Mouse (Mus musculus): ENCODE results near the gene Dpp10.

Dpp10 gene
- long read RNA-seq, experiment 1: 0 reads
- long read RNA-seq, experiment 2: 0 reads

DNA sequence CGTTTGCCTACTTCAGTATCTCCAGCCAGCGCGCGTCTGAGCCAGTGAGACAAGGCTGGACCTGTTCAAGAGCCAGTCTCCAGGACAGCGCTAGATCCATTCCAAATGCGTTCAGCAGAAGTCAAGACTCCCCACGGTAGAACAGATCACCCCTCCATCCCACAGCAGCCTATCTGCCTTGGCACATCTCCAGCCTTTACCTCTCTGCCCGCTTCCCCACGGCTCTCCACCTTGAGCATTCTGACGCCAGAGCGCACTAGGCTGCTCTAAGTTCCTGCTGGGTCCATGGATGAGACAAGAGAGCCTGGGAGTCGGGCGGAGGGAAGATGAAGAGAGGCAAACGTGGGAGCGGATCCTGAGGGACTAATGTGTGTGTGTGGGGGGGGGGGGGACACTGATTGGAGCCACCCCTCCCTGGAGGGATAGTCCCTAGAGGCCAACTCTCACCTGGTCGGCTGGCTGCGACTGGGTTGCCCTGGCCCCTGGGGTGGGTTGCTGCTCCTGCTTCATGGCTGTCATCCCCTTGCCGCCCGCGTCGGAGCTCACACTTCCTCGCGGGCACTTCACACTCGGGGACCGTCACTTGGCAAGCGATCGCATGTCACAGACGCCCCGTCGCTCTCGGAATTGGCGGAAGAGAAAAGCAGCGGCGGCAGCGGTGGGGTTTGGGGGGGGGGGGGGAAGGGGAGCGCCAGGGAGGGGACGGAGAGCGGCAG, at the start of gene Dpp10:
Gene Dpp10, minus strand, starts transcription at position 635 of the 716 bp plus-strand sequence.
- intact Hi-C loops (cut with DNase I): loop anchor here (10.0 kb wide), 1 partner anchor 470 kb away; no protein-coding TSS in a partner anchor

DNA sequence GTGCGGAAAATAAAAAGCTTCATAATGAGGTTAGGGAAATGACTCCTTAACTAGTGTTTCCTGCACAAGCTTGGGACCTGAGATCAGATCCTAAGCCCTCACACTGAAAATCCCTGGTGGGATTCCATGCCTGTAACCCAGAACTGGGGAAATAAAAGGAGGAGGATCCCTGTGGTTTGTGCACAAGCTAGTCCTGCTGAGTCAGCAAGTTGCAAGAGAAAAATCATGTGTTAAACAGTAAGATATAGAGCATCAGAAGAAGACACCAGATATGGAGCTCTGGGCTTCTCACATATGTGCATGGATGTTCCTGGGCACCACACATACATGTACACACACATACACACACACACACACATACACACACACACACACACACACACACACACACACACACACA, 3.2 kb upstream of the Dpp10 start:
- intact Hi-C loops (cut with DNase I): loop anchor here (10.0 kb wide), 1 partner anchor 474 kb away; no protein-coding TSS in a partner anchor

DNA sequence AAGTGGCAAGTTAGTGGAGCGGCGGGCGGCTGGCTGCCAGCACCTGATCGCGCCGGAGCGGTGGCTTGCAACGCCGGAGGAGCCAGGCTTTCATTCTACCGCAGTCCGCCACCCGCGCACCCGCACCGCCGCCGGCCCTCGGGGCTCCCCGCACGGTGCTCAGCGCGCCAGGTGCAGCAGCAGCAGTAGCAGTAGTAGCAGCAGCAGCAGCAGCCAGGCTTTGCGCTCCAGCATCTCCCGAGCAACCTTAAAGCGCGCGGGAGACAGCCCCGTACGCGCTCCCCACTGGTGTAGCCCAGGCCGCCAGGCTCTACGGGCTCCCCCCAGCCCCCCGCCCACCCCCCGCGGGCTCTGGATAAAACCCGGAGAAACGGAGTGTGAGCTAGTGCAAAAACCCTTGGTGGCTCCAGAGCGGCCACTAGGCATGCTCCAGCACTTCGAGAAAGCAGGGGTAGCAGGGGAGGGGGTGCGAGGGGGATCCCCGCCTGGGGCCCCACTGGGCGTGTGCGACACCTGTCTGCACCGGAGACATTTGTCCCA, 472 bp upstream of the Dpp10 start:
- intact Hi-C loops (cut with DNase I): loop anchor here (10.0 kb wide), 1 partner anchor 471 kb away; no protein-coding TSS in a partner anchor

DNA sequence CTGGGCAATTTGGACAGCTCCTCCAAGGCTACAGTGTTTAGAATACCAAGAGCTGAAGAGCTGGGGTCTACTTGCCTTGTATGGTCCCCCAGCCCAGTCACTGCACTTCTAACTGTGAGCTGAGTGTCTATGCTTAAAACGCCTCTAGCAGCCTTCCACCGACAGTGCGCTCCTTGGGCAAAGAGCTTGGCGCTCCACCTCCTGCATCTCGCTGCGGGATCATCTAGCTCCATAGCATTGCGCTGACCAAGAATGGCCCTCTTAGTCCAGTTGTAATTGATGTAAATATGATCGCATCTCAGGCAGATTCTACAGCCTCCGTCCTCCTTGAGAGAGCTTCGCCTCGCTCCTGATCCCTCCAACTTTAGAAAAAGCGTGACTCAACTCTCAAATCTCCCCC, 1.2 kb downstream of the Dpp10 start:
- intact Hi-C loops (cut with DNase I): loop anchor here (10.0 kb wide), 1 partner anchor 469 kb away; no protein-coding TSS in a partner anchor

DNA sequence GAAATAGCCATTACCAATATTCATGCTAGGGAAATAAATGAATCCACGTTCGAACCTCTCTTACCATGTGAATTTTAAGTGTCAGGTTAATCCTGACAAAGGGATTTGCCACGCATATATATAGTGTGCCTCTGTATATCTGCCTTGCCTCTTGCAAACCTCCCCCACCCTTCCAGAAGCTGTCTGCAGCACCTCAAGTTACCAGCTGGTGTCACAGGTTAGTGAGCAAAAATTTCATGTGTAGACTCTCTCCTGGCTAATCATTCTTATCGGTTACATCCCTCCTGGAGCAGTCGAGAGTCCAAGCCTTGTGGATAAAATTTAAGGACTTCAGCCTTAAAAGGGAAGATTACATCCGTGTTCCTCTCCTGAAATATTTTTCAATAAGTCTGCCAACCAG, 1.9 kb downstream of the Dpp10 start:
- intact Hi-C loops (cut with DNase I): loop anchor here (10.0 kb wide), 1 partner anchor 469 kb away; no protein-coding TSS in a partner anchor

DNA sequence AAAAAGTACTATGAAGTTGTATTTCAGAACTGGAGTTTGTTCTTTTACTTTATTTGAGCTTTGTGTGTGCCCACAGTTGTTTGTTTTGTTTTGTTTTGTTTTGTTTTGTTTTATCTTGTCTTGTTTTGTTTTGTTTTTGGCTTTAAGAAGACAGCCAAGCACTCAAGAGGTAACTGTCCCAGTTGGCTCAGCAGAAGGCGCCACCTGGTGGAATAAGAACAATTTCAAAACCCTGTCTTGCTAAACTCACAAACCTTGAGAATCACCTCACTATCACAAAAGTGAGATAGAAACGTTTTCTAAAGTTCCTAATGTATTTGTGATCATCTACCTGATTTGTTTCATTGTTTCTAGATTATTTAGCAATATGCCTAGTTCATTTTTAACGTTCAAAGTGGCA, 3.8 kb downstream of the Dpp10 start:
- intact Hi-C loops (cut with DNase I): loop anchor here (10.0 kb wide), 1 partner anchor 467 kb away; no protein-coding TSS in a partner anchor

DNA sequence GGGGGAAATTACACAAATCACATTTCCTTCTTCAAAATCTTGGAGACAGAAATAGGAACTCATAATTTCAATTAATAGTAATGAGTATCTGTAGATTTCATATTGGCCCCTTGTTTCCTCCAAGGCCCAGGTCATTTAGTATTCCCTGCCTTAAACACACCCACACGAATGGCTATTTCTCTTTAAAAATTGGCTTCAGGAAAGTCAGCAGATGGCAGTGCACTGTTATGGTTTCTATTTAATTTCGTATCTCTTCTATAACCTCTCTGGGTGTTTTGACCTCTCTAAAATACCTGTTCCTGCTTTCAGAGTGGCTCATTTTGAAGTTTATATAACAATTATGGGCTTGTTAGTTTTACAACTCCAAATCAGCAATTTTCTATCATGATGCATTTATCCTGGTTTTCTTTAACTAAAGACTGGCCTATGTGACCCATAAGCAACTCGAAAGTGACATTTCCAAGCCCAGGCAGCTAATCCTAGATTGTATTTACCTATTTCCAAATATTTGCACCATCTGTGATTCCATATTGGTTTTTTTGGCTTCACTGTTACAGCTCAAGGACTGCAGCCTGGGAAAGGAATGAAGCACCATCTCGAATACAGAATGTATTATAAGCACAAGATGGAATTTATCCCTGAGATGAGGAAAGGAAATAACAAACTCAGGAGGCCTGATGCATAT, 9.9 kb downstream of the Dpp10 start:
- intact Hi-C loops (cut with DNase I): no loop called here

DNA sequence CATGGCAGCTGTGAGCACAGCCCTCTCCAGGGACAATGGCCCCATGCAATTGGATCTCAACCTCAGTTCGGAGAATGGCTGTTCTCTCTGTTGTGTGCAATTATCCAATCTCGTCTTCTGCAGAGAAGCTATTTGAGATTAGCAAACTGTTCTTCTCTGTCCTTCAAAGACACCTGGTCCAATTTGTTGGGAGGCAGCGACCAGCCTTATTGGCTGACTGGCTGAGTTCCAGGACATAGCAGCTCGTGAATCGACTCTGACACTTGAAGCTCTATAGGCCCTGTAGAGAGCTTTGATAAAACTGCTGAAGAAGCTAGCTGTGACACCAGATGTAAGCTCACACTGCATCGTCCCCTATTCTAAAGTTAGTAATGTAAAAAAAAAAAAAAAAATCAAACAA, 12.7 kb downstream of the Dpp10 start:
- intact Hi-C loops (cut with DNase I): no loop called here

DNA sequence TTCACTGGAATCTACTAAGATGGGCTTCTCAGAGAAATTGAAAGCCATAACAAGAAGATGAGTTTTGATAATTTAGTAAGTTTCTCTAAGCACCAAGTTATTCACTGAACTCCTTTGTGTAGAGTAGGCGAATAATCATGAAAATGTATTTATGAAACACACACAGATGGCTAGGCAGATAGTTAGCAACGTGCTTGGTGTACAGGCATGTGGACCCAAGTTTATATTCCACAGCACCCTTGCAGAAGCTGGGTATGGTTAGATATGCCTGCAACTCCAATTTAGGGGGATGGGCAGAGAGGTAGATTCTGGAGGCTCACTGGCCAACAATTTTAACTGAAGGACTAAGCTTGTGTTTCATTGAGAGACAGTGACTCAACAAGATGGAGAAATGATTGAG, 13.4 kb downstream of the Dpp10 start:
- intact Hi-C loops (cut with DNase I): no loop called here

DNA sequence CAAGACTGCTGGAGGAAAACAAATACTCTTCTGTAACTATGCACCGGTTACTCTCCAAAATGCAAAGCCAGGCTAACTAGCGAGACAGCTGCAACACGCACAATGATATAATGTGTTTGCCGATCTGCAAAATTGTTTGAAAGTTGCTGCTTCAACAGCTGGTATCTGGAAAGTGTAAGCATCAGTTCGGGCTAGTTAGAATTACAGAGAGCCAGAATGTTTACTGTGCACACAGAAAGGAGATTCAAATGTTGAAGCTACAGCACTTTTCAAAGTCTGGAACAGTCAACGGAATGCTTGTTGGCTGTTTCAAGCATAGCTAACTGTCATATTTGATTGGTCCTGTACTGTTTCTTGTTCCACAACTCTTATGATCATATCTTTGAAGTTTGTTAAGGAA, 42.6 kb downstream of the Dpp10 start:
- intact Hi-C loops (cut with DNase I): no loop called here

DNA sequence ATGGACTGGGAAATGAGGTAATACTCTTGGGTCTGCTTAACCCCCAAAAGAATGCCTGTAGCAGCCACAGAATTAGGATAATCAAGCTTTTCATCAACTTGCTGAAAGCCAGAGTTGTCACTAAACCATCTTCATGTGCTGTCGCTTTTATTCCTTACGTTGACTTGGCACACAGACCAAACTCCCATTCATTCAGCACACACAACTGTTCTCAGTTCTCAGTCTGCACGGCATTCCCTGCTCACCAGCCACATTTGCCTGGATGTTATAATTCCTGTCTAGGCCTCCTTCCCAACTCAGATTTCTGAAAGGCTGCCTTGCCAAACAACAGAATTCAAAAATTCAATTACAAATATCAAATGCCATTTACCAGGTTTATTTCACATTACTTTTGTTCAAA, 49.6 kb downstream of the Dpp10 start:
- intact Hi-C loops (cut with DNase I): no loop called here

DNA sequence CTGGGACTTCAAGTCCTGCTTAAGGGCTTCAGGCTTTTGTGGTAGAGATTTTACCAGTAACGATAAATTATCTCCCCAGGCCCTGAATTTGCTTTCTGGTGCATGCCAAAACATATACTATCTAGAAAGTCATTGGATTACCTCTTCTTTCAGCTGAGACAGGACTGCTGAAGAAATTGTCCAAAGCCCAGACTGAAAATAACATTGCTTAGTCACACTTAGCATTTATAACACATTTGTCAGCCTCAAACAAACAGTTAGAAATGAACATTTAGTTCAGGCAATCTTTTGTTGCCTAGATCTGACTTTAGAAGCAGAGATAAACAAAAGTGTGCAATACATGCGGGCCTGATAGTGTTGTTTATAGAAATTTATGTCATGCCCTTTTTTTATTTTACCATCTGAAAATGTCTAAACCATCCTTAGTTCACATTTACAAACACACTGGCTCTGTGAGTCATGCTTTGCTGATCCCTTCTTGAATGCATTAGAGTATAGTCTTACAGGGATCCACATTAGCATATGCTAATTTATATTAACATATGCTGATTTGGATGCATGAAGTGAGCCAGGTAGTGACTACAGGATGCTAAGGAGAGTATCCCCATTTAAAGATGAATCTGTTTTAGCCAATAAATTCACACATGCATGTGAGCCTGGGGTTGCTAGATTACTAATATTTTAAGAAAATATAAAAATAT, 59.9 kb downstream of the Dpp10 start:
- intact Hi-C loops (cut with DNase I): no loop called here

DNA sequence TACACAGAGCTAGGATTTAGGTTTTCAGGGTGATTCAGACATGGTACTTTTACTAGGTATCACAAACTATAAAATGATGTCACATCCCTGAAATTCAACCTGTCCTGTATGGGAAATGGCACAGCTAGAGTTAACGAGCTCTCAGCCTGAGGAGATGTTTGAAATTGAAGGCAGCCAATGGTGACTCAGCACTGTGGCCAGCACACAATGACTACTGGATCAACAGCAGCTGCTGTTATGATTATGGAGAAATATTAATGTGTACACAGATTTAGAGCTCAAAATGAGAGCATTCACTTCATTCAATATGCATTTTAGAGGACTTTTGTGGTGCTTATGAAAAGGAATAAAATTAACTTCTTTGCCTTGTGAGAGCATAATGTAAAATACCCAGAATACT, 66.8 kb downstream of the Dpp10 start:
- intact Hi-C loops (cut with DNase I): no loop called here

DNA sequence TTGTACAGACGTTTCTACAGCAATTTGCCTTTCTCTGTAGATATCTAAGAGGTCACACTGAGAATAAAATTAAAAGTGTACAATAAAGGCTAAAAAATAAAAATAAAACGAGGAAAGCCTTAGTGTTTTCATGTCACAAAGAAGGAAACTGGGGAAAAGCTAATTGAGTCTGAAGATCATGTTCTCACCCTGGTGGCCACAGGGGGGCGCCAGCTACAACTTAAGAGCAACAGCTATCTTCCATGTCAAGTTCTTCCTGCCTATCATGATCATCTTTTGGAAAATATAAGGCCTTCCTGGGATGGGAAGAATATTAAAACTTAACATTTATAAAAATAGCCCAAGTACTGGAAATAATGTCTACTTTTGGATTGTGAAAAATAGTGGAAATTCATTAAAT, 70.7 kb downstream of the Dpp10 start:
- intact Hi-C loops (cut with DNase I): no loop called here

DNA sequence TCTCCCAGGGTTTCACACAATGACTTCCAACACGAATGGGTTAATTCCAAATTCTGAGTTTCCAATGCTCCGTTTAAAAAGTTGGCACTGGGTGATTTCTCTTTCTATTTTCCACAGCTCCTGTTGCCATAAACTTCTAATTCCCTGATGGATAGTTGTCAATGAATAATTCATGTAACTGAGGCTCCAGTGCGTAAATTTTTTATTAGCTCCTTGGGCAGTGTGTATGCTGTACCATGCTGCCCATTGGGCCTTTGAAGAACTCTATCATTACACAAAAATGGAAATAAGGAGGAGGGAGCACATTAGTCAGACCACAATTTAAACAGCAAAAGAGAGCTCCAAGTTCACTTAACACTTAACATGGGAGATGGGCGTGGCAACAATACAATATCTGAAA, 99.2 kb downstream of the Dpp10 start:
- intact Hi-C loops (cut with DNase I): no loop called here

DNA sequence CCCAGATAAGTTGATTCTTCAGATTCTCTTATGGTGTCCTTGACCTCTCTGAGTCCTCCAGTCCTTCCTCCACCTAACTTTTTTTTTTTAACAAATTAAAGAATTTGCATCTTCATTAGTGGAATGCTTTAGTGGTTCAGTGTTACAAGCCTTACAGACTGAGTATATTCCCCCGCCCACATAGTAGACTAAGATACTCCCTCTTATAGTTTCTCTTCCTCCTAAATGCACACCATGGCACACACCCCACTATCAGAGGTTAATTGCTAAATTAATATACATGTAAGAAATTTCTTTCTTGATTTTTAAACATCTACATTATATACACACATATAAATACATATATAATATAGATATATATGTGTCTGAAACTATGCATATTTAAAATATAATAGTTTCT, 104.5 kb downstream of the Dpp10 start:
- intact Hi-C loops (cut with DNase I): no loop called here

DNA sequence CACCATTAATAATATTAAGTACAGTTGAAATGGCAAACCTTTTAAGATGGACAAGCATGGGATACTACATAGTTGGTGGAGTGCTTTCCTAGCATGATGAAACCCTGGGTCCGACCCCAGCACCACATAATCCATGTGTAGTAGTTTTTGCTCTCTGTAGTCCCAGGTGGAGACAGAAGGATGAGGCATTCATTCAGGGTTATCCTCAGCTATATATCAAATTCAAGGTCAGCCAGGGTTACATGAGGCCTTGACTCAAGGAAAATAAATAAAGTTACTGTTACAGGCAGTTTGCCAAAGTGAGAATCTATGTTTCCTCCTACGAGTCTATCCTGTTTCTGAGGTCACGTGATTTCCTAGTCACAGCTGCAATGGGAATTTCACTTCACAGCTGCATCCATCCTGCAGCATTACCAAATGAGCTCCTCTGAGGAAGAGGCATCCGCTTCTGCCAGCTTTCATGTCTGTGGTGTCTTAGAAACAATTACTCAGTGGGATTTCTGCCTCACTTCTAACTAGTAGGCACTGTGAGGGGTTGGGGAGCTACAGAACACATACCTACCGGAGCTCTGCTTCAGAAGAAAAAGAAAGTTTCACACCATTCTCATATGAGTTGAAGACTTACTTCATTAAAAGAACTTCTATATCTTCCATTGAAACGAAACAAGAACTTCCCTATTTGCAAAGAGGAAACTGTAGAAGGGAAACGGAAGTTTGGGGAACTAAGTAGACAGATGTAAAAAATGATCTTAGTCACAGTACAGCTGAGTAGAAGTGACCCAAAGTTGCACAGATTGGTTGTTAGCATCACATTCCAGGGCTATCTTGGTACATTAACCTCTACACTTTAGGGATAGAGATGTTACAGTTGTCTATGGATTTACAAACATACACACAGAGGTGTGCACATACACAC, 111.3 kb downstream of the Dpp10 start:
- intact Hi-C loops (cut with DNase I): no loop called here

DNA sequence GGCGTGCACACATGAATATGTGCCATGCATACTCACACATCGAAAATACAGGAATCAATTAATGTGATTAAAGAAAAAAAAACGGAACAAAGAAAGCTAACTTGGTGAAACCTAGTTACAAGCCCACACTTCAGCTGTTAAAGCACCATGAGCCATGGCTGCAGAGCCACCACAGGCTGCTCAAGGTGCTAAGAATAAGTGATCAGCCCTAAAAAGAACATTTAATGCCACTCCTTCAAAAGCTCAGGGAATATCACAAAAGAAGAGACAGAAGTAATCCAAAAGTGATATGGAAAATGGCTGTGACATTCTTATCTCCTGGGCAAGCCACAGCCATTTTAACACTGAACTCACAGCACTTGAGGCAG, 117.4 kb downstream of the Dpp10 start:
- intact Hi-C loops (cut with DNase I): no loop called here

DNA sequence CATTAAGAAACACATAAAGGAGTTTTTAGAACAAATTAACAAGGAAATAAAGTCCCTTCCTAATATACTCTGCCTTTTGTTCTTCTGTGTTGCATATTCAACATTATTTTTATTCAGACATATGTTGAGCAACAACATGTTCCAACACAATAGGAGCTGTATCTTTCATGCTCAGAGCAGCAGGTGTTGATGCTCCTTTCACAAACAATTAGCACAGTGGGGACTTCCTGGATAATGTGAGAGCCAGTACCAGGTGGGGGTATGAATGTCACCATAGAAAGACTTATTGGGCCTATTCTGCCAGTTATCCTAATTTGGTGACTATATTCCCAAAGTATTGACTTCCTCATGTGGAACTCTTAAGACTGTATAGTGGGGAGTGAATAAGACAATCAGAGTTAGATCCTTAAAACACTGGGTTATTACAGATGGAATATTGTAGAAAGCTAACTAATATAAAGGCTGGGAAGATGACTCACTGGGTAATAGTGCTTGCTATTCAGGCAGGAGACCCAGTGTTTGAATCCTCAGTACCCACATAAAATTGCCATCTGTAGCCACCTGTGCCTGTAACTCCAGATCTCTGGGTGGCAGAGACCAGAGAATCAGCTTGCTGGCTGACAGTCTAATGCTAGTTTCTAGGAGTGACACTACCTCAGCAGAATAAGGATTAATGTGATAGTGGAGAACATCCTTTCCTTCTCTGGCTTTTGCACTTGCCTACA, 117.9 kb downstream of the Dpp10 start:
- intact Hi-C loops (cut with DNase I): no loop called here

DNA sequence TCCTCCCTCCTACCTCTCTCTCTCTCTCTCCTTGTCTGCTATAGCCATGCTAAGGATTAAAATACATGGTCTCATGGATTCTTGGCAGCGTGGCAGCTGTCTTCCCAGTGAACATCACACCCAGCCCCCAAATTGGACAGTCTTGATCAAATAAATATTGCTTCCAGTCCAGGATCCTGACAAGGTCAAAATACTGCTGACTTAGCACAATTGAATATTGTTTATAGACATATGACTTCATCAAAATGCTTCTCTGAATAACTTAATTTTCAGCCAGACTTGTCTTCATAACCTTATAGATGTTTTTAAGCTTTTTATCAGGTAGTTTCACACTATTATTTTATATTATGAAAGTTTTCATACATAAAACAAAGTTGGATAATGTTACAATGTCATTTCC, 120.5 kb downstream of the Dpp10 start:
- intact Hi-C loops (cut with DNase I): no loop called here
